Mouse (Mus musculus): ENCODE results near the gene Hdc. TPM values are rescaled to one million over a fixed set of nuclear protein-coding genes. Genes with fewer than 3 reads are reported as not detected.

Hdc gene
- 7.3 and 7.8 TPM in 2 replicates for polyA plus RNA-seq (2015; fragmentation: Nextera tagmentation; extraction: Ambion mirVana)

- Histone ChIP-seq H3K9me3 (replicated peaks) (no peaks in the 10 kb centered on the region), H3K27ac (replicated peaks) (0 out of 2 replicates have a peak within 1 kb of the TSS, but pooled peaks have one; percentile 22), H3K4me1 (replicated peaks) (peaks cover 15% of the 10 kb centered on the region; the same call in 1 of the 2 replicates), H3K9ac (no peak within 1 kb of the TSS), H3K4me2 (peak within 1 kb of the TSS; percentile 16), H3K4me3 (replicated peaks) (no peak within 1 kb of the TSS), H3K27me3 (no peaks in the 10 kb centered on the region), H3K36me3 (replicated peaks) (no peaks in the 10 kb centered on the region)
- no peak for ATAC-seq (ENCODE audit: insufficient read depth)
- WGBS (ENCODE audit: insufficient replicate concordance): 24% methylated on average over 14 of the region's 14 CpGs
These were observed at the start of gene Hdc for GRCm38 (mm10) chr2:126619249-126619704. Gene Hdc, minus strand, starts transcription at chr2:126619299.

- H3K4me3 ChIP-seq (replicated peaks): no peak overlapping the region
- peaks cover 34% of the 10 kb centered on the region for H3K4me1 ChIP-seq (replicated peaks)
- 0 out of 2 replicates have a peak overlapping the region, but pooled peaks have one; percentile 4 for H3K27ac ChIP-seq (replicated peaks)
- H3K4me2 ChIP-seq: no peak overlapping the region
- WGBS (ENCODE audit: insufficient replicate concordance): 71% methylated on average over 5 of the region's 5 CpGs
- 0 out of 2 replicates have a peak, but pooled peaks cover 7% of the 10 kb centered on the region for H3K36me3 ChIP-seq (replicated peaks)
- H3K9ac ChIP-seq: no peak overlapping the region
- ATAC-seq (ENCODE audit: insufficient read depth): no peak
- no peaks in the 10 kb centered on the region for H3K27me3 ChIP-seq
- H3K9me3 ChIP-seq (replicated peaks): no peaks in the 10 kb centered on the region
These were observed 49.6 kb upstream of the Hdc start for GRCm38 (mm10) chr2:126668621-126669252.

- Histone ChIP-seq H3K9ac (no peak overlapping the region), H3K4me1 (replicated peaks) (peaks cover 12% of the 10 kb centered on the region), H3K27me3 (no peaks in the 10 kb centered on the region), H3K27ac (replicated peaks) (no peak overlapping the region), H3K4me3 (replicated peaks) (no peak overlapping the region), H3K4me2 (no peak overlapping the region), H3K9me3 (replicated peaks) (no peaks in the 10 kb centered on the region), H3K36me3 (replicated peaks) (0 out of 2 replicates have a peak, but pooled peaks cover 7% of the 10 kb centered on the region)
- 59% methylated on average over 3 of the region's 3 CpGs for WGBS (ENCODE audit: insufficient replicate concordance)
- no peak for ATAC-seq (ENCODE audit: insufficient read depth)
These were observed 46.9 kb upstream of the Hdc start for GRCm38 (mm10) chr2:126665984-126666383.

- Histone ChIP-seq H3K27me3 (no peaks in the 10 kb centered on the region), H3K4me2 (no peak overlapping the region), H3K4me1 (replicated peaks) (peaks cover 5% of the 10 kb centered on the region), H3K36me3 (replicated peaks) (0 out of 2 replicates have a peak, but pooled peaks cover 7% of the 10 kb centered on the region), H3K9ac (no peak overlapping the region), H3K27ac (replicated peaks) (no peak overlapping the region), H3K4me3 (replicated peaks) (no peak overlapping the region), H3K9me3 (replicated peaks) (no peaks in the 10 kb centered on the region)
- WGBS (ENCODE audit: insufficient replicate concordance): 36% methylated on average over 4 of the region's 4 CpGs
- ATAC-seq (ENCODE audit: insufficient read depth): no peak
These were observed 44.4 kb upstream of the Hdc start for GRCm38 (mm10) chr2:126663481-126663880.

GRCm38 (mm10) chr2:126652929-126653328, 33.8 kb upstream of the Hdc start:
- H3K27ac ChIP-seq (replicated peaks): no peak overlapping the region
- WGBS (ENCODE audit: insufficient replicate concordance): 80% methylated on average over 4 of the region's 4 CpGs
- ATAC-seq (ENCODE audit: insufficient read depth): no peak
- no peaks in the 10 kb centered on the region for H3K27me3 ChIP-seq
- no peaks in the 10 kb centered on the region for H3K4me1 ChIP-seq (replicated peaks)
- H3K4me3 ChIP-seq (replicated peaks): no peak overlapping the region
- no peak overlapping the region for H3K9ac ChIP-seq
- no peak overlapping the region for H3K4me2 ChIP-seq
- peaks cover 64% of the 10 kb centered on the region for H3K36me3 ChIP-seq (replicated peaks)
- H3K9me3 ChIP-seq (replicated peaks): no peaks in the 10 kb centered on the region

GRCm38 (mm10) chr2:126647762-126648161, 28.7 kb upstream of the Hdc start:
- Histone ChIP-seq H3K9ac (no peak overlapping the region), H3K4me2 (no peak overlapping the region), H3K4me3 (replicated peaks) (no peak overlapping the region), H3K27me3 (no peaks in the 10 kb centered on the region), H3K9me3 (replicated peaks) (no peaks in the 10 kb centered on the region), H3K4me1 (replicated peaks) (0 out of 2 replicates have a peak, but pooled peaks cover 3% of the 10 kb centered on the region), H3K27ac (replicated peaks) (no peak overlapping the region), H3K36me3 (replicated peaks) (peaks cover 77% of the 10 kb centered on the region)
- ATAC-seq (ENCODE audit: insufficient read depth): no peak
- WGBS (ENCODE audit: insufficient replicate concordance): 84% methylated on average over 3 of the region's 3 CpGs

GRCm38 (mm10) chr2:126646461-126646860, 27.4 kb upstream of the Hdc start:
- Histone ChIP-seq H3K27ac (replicated peaks) (no peak overlapping the region), H3K27me3 (no peaks in the 10 kb centered on the region), H3K36me3 (replicated peaks) (peaks cover 65% of the 10 kb centered on the region), H3K9me3 (replicated peaks) (no peaks in the 10 kb centered on the region), H3K4me3 (replicated peaks) (no peak overlapping the region), H3K9ac (no peak overlapping the region), H3K4me1 (replicated peaks) (0 out of 2 replicates have a peak, but pooled peaks cover 3% of the 10 kb centered on the region), H3K4me2 (no peak overlapping the region)
- no peak for ATAC-seq (ENCODE audit: insufficient read depth)
- 71% methylated on average over 5 of the region's 5 CpGs for WGBS (ENCODE audit: insufficient replicate concordance)

GRCm38 (mm10) chr2:126644768-126645167, 25.7 kb upstream of the Hdc start:
- no peaks in the 10 kb centered on the region for H3K9me3 ChIP-seq (replicated peaks)
- WGBS (ENCODE audit: insufficient replicate concordance): 76% methylated on average over 1 of the region's 1 CpGs
- no peak overlapping the region for H3K27ac ChIP-seq (replicated peaks)
- no peak overlapping the region for H3K4me2 ChIP-seq
- H3K27me3 ChIP-seq: no peaks in the 10 kb centered on the region
- H3K4me3 ChIP-seq (replicated peaks): no peak overlapping the region
- no peak overlapping the region for H3K9ac ChIP-seq
- H3K4me1 ChIP-seq (replicated peaks): 0 out of 2 replicates have a peak, but pooled peaks cover 3% of the 10 kb centered on the region
- no peak for ATAC-seq (ENCODE audit: insufficient read depth)
- H3K36me3 ChIP-seq (replicated peaks): peaks cover 68% of the 10 kb centered on the region

- H3K27ac ChIP-seq (replicated peaks): no peak overlapping the region
- H3K9ac ChIP-seq: no peak overlapping the region
- WGBS (ENCODE audit: insufficient replicate concordance): 72% methylated on average over 2 of the region's 2 CpGs
- ATAC-seq (ENCODE audit: insufficient read depth): no peak
- H3K4me2 ChIP-seq: no peak overlapping the region
- no peaks in the 10 kb centered on the region for H3K27me3 ChIP-seq
- no peaks in the 10 kb centered on the region for H3K9me3 ChIP-seq (replicated peaks)
- H3K4me3 ChIP-seq (replicated peaks): no peak overlapping the region
- peaks cover 56% of the 10 kb centered on the region for H3K36me3 ChIP-seq (replicated peaks)
- peaks cover 10% of the 10 kb centered on the region for H3K4me1 ChIP-seq (replicated peaks)
These were observed 21.2 kb upstream of the Hdc start for GRCm38 (mm10) chr2:126640298-126640697.

GRCm38 (mm10) chr2:126635939-126636823, 17.1 kb upstream of the Hdc start:
- no peak overlapping the region for H3K4me2 ChIP-seq
- H3K9me3 ChIP-seq (replicated peaks): no peaks in the 10 kb centered on the region
- H3K9ac ChIP-seq: no peak overlapping the region
- peaks cover 10% of the 10 kb centered on the region for H3K4me1 ChIP-seq (replicated peaks)
- peaks cover 43% of the 10 kb centered on the region for H3K36me3 ChIP-seq (replicated peaks)
- H3K27ac ChIP-seq (replicated peaks): no peak overlapping the region; the same call in 1 of the 2 replicates
- H3K27me3 ChIP-seq: no peaks in the 10 kb centered on the region
- no peak overlapping the region for H3K4me3 ChIP-seq (replicated peaks)
- no peak for ATAC-seq (ENCODE audit: insufficient read depth)
- WGBS (ENCODE audit: insufficient replicate concordance): 44% methylated on average over 12 of the region's 12 CpGs

- Histone ChIP-seq H3K27ac (replicated peaks) (no peak overlapping the region), H3K9me3 (replicated peaks) (no peaks in the 10 kb centered on the region), H3K27me3 (no peaks in the 10 kb centered on the region), H3K36me3 (replicated peaks) (peaks cover 35% of the 10 kb centered on the region), H3K4me2 (no peak overlapping the region), H3K4me3 (replicated peaks) (no peak overlapping the region), H3K9ac (no peak overlapping the region), H3K4me1 (replicated peaks) (peaks cover 10% of the 10 kb centered on the region)
- ATAC-seq (ENCODE audit: insufficient read depth): no peak
- 70% methylated on average over 2 of the region's 2 CpGs for WGBS (ENCODE audit: insufficient replicate concordance)
These were observed 14.1 kb upstream of the Hdc start for GRCm38 (mm10) chr2:126633165-126633564.
